8 mouse cellular contexts compared by ENCODE assay signal in genomic region chr6:91728939-91729619, GRCm38 (mm10). TPM values are rescaled to one million over a fixed set of nuclear protein-coding genes. Genes with fewer than 3 reads are reported as not detected.
DNase-seq lines count a peak whose midpoint lies in the region; ATAC-seq and TF ChIP-seq lines count a peak whose summit lies in the region.

No protein-coding gene starts in this region.

- peak; percentile 38 for DNase-seq in lung, postnatal 10 days
- DNase-seq in lung, postnatal 36 days: no peak
- DNase-seq in limb, embryonic 14.5 days (ENCODE audit: low spot score): no peak
- no peak for DNase-seq in right cerebral cortex, postnatal 10 days (ENCODE audit: low spot score in 2 of 2)
- DNase-seq in thymus, postnatal 36 days: no peak
- DNase-seq in lung, postnatal 4 days: no peak

- no peak overlapping the region for H3K27ac ChIP-seq in heart, embryonic 11.5 days (ENCODE audit: low read depth, low read length)
- peak overlapping the region; percentile 21 for H3K27ac ChIP-seq in limb, embryonic 14.5 days (replicated peaks; ENCODE audit: low read depth, low read length)
- H3K27ac ChIP-seq in stomach, embryonic 16.5 days (ENCODE audit: low read length): peak overlapping the region; percentile 94

- H3K4me3 ChIP-seq in heart, embryonic 11.5 days (ENCODE audit: low read depth, low read length): no peak overlapping the region
- no peak overlapping the region for H3K4me3 ChIP-seq in limb, embryonic 14.5 days (replicated peaks; ENCODE audit: low read length)
- H3K4me3 ChIP-seq in stomach, embryonic 16.5 days (replicated peaks; ENCODE audit: low read length): no peak overlapping the region

- no peak overlapping the region for H3K4me2 ChIP-seq in heart, embryonic 11.5 days
- no peak overlapping the region for H3K4me2 ChIP-seq in limb, embryonic 14.5 days (replicated peaks; ENCODE audit: low read depth, low read length, severe bottlenecking)
- no peak overlapping the region for H3K4me2 ChIP-seq in stomach, embryonic 16.5 days (ENCODE audit: low read depth, low read length)

- peaks cover 36% of the 10 kb centered on the region for H3K36me3 ChIP-seq in heart, embryonic 11.5 days (ENCODE audit: control insufficient read depth, insufficient read depth, low read length)
- peaks cover 69% of the 10 kb centered on the region for H3K36me3 ChIP-seq in limb, embryonic 14.5 days (ENCODE audit: control insufficient read depth, insufficient read depth, low read length)
- H3K36me3 ChIP-seq in stomach, embryonic 16.5 days (ENCODE audit: control insufficient read depth, insufficient read depth, low read length): peaks cover 15% of the 10 kb centered on the region

- peak; percentile 50 for ATAC-seq in heart, embryonic 11.5 days (replicated peaks; ENCODE audit: insufficient number of reproducible peaks, low FRiP score, low TSS enrichment)
- no peak for ATAC-seq in limb, embryonic 14.5 days (ENCODE audit: low FRiP score, low read depth)
- peak; percentile 35; the same call in 1 of the 2 replicates for ATAC-seq in stomach, embryonic 16.5 days (ENCODE audit: insufficient read depth, low FRiP score)

- WGBS in heart, embryonic 11.5 days (ENCODE audit: insufficient replicate concordance): 48% methylated on average over 6 of the region's 6 CpGs
- WGBS in limb, embryonic 14.5 days: 53% methylated on average over 6 of the region's 6 CpGs
- 39% methylated on average over 6 of the region's 6 CpGs for WGBS in stomach, embryonic 16.5 days

- TF ChIP-seq POLR2A in limb, embryonic 14.5 days (IDR thresholded peaks at IDR 0.05; ENCODE audit: borderline replicate concordance, extremely low read depth, insufficient read depth, insufficient read length): no peak

- H3K9ac ChIP-seq in heart, embryonic 11.5 days (ENCODE audit: low read depth, low read length): peak overlapping the region; percentile 12; the same call in 1 of the 2 replicates
- H3K9ac ChIP-seq in limb, embryonic 14.5 days (ENCODE audit: low read depth, low read length, severe bottlenecking): no peak overlapping the region
- no peak overlapping the region; the same call in 1 of the 2 replicates for H3K9ac ChIP-seq in stomach, embryonic 16.5 days (ENCODE audit: low read length)

- H3K4me1 ChIP-seq in heart, embryonic 11.5 days (ENCODE audit: control insufficient read depth, insufficient read depth, low read length): peaks cover 18% of the 10 kb centered on the region
- H3K4me1 ChIP-seq in limb, embryonic 14.5 days (ENCODE audit: control insufficient read depth, insufficient read depth, low read length): peaks cover 23% of the 10 kb centered on the region
- peaks cover 30% of the 10 kb centered on the region for H3K4me1 ChIP-seq in stomach, embryonic 16.5 days (ENCODE audit: control insufficient read depth, insufficient read depth, low read length)

- H3K9me3 ChIP-seq in heart, embryonic 11.5 days (replicated peaks; ENCODE audit: control insufficient read depth, low read length): no peaks in the 10 kb centered on the region
- no peaks in the 10 kb centered on the region for H3K9me3 ChIP-seq in limb, embryonic 14.5 days (ENCODE audit: control insufficient read depth, low read length)
- H3K9me3 ChIP-seq in stomach, embryonic 16.5 days (replicated peaks; ENCODE audit: control insufficient read depth, low read length): no peaks in the 10 kb centered on the region

- no peaks in the 10 kb centered on the region for H3K27me3 ChIP-seq in heart, embryonic 11.5 days (ENCODE audit: control insufficient read depth, insufficient read depth, low read length)
- H3K27me3 ChIP-seq in limb, embryonic 14.5 days (ENCODE audit: control insufficient read depth, insufficient read depth, low read length): no peaks in the 10 kb centered on the region
- no peaks in the 10 kb centered on the region for H3K27me3 ChIP-seq in stomach, embryonic 16.5 days (ENCODE audit: control insufficient read depth, insufficient read depth, low read length)

RNA-seq across cellular contexts. Expression of gene Slc6a6, which starts 45.2 kb away (rescaled TPM):
- 54.7 and 63.0 TPM in 2 replicates for polyA plus RNA-seq in heart, embryonic 11.5 days (2014; fragmentation: Nextera tagmentation; extraction: Ambion mirVana)
- polyA plus RNA-seq in limb, embryonic 14.5 days (2012; rRNA removed): 43.3 and 54.4 TPM in 2 replicates
- 41.2 and 44.2 TPM in 2 replicates for polyA plus RNA-seq in limb, embryonic 14.5 days (2014; fragmentation: Nextera tagmentation; extraction: Ambion mirVana)
- polyA plus RNA-seq in stomach, embryonic 16.5 days (2015; fragmentation: Nextera tagmentation; extraction: Ambion mirVana): 54.4 and 59.5 TPM in 2 replicates
